Mouse (Mus musculus) layer of hippocampus, adult 11-12 months (tissue): ENCODE measurements around the gene Golga4.

Experiments used
- DNase-seq: peaks from one replicate; pipeline ENCODE4 v3.0.0; 2022; ENCODE audit warnings: low spot score

The Golga4 gene

DNA sequence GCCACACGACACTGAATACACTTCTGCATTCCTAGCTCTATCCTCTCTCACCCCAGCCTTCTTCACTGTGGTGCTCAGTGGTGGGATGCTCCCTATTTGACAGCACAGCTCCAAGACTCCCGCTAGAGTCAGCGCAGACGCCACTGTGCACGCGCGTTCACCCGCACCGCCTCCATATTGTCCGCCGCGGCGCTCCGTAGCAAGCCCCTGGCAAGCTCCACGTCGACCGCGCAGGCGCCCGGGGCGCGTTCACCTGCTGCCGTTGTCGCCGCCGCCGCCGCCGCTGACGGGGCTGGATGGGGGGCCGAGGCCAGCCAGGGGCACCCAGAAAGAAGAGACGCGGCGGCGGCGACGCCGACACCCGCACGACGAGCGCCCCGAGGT is at the start of gene Golga4:
Gene Golga4, plus strand, starts transcription at position 248 of the 384 bp plus-strand sequence.
- DNase-seq, result peak; percentile 88

DNA sequence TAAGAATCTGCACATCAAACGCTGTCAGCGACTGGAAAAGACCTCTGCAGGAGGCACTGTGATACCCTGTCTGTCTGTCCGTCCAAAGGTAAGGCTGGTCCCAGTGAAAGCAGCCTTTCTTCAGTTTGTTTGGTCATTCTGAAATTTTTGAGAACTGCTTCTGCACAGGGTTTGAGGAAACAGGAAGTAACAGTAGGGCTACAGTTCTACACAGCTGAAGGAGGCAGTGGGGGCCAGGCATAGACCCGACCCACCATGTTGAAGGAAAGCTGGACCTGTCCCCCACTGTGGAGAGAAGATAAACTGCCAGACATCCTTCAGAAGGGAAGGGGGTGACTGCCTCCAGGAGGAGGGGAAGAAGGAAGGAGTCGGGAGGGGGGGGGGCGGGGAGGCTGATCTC is 49.7 kb upstream of the Golga4 start:
- no peak for DNase-seq

DNA sequence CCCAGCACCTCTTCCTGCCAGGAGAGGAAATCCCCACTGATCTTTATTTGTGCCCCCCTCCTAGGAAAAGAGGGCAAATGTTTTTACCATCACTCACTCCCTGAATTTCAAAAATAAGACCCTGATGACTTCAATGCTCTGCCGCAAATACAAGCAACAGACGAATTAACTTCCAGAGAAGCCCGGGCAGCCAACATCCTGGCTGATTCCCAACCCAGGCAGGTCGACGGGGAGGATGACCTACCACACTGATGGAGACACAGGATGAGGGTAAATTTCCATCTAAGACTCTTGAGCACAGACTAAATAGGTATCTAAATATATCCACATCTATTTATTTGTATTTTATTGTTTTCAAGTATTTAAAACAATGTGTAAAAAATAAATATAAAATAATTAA is 48.0 kb upstream of the Golga4 start:
- DNase-seq, result no peak

DNA sequence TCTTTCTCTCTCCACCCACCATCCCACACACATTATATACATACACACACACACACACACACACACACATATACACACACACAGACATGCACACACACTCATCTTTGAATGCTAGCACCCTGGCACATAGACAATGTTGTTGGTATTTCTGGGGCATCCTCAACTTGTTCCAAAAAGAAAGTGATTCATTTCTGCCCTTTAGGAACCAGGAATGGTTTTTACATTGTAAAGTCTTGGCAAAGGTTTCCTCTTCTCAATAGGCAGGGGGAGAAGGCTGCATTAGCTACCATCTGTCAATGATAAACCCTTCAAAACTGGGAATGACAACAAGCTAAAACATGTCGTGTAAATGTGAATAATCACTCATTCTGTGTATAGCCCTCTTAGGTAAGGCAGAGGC is 42.0 kb upstream of the Golga4 start:
- DNase-seq, result no peak

DNA sequence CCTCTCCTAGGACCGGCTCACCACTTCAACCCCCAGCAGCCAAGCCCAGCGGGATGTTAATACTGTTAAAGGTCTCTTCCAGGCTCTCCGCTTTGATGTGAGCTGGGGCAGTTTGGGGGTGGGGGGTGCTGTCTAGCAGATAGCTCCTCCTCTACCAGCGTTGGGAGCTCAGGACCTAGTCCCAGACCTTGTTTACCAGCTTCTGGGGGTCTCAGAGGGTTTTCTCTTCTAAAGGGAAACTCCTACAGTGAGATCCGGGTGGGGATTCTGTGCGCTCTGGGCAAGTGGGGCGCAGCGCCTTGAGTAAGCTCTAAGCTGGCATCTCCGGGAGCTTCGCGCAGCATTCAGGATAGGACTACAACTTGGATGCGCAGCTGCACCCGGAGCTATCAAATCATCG is 37.8 kb upstream of the Golga4 start:
- DNase-seq, result no peak

DNA sequence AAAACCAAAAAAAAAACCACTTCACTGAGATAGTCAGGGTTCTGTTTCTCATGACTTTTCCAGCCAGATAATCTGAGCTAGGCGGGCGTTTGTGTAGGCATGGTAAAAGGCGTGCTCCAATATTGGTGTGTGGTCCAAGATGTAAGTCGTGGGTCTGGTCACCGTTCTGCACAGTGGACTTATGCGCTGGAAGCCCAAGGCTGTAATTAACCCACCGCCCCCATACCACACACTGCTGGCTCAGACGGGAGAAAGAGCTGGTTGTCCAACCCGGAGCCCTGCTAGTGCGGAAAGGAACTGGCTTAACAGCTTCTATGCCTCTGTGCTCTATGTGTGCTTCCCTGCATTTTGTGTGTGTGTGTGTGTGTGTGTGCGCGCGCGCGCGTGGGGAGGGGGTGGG is 36.8 kb upstream of the Golga4 start:
- no peak for DNase-seq

DNA sequence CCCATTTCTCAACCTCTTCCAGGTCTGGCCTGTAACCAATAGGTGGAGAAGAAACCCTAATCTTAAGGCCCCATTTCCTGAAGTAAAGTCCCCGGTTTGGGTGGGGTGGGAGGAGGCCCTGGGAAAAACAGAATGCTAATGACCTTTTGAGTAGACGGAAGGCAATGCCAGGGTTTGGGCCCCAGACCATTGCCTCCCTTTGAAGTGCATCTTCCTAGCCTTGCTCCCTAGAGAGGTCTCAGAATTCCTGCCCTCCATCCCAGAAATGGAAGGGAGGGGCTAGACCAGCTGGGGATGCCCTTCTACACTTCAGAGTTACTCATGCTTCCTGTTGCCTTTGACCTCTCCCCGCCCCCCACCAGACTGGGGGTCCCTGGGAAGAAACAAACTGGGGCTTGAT is 34.8 kb upstream of the Golga4 start:
- DNase-seq, result no peak

DNA sequence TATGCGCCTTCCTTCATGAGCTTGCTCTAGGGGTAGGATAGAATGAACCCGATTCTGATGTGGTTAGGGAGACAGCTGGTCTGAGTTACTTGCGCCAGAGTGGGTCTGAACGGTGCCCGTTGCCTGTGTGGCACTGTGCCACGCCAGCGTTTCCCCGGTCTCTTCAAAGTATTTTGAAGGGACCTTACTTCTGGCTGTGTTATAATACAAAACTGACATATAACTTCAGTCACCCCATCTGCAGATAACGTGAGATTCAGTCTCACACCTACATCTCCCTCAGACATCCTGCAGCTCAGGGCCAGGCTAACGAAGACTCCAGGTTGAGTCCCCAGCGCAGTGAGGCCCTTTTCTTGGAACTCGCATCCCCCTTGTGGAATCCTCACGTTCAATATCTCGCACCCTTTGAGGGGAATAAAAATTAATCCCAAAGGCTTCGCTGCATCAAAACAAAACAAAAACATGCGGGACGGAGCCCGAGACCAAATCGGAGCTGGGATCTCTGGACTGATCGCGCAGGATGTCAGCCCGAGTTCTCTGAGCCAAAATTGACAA is 29.8 kb upstream of the Golga4 start:
- DNase-seq, result no peak

DNA sequence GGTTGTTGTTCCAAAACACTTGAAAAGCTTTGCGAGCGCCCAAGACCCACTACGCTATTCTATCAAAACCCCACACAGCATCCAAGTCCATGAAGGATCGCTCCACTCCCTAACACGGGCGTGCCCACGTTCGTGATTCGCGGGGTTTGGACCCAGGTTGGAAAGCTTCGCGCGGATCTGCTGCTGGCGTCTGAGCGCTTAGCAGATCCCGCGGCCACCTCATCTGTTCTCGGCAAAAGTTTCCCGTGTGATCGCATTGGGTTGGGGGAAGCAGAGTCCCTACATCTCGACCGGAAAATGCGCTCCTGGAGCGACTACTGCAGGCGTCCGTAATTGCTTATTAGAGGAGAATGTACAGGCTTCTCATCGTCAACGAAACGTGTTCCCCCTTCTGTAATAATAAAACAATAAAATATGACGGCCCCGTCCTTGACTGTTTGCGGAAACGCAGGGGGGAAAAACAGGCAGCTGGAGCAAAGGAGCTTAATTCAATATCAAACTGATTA is 29.2 kb upstream of the Golga4 start:
- DNase-seq, result no peak

DNA sequence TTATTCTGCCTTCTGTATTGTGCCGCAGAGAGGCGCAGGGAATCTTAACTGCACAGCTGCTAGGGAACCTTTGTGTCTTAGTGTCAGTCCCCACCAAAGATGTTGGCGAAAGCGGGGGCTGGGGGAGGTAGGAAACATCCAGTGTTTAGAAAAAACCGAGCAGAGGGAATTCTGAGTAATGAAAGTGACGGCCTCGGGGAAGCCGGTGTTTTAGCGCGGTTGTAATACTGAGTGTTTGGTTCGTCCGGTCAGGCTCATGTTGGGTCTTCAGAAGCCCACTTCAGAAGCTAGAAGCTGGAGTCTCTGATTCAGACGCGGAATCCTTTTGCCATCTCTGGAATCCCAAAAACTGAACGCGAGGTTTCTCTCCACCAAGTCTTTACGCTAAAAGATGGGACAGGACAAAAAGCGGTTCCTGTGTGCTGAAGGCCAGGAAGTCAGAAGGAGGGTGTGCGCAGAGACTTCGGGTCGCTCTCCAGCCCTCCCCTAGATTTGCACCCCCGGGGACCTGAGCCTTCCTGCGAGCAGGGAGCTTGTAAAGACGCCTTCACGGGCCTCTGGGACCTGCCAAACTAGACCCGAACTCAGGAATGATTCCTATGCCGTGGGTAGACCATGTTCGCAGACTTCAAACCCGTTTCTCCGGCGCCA is 28.7 kb upstream of the Golga4 start:
- no peak for DNase-seq

DNA sequence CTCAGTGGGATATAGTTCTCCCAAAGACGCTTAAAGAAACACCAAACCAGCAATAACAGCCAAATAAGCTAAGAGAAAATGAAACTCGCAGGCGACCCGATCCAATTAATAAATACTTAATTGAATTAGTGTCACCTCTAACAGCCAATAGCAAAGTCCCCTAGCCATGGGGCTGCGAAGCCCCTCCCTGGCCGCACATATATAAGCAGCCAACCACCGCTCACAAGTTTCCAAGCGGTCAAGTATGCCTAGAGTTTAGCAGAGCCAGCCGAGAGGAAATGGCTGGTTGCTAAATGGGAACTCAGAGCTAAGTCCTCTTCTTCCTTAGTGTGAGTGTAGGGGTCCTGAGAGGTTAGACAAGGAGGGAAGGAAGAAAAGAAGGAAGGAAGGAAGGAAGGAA is 28.1 kb upstream of the Golga4 start, which contains the start of gene Eomes:
Gene Eomes, plus strand, starts transcription at position 252 of the 400 bp plus-strand sequence.
- no peak for DNase-seq

DNA sequence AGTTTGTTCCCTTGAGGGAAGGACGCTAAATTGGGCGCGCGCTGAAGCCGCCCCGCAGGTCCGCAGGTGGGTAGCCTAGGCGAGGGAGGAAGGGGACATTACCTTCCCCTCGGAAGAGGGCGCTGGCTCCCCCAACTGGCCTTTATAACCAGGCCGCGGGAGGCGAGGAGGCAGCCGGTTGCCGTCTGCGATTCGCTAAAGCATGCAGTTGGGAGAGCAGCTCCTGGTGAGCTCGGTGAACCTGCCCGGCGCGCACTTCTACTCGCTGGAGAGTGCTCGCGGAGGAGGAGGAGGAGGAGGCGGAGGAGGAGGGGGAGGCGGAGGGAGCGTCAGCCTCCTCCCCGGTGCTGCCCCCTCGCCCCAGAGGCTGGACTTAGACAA is 27.6 kb upstream of the Golga4 start:
- no peak for DNase-seq

DNA sequence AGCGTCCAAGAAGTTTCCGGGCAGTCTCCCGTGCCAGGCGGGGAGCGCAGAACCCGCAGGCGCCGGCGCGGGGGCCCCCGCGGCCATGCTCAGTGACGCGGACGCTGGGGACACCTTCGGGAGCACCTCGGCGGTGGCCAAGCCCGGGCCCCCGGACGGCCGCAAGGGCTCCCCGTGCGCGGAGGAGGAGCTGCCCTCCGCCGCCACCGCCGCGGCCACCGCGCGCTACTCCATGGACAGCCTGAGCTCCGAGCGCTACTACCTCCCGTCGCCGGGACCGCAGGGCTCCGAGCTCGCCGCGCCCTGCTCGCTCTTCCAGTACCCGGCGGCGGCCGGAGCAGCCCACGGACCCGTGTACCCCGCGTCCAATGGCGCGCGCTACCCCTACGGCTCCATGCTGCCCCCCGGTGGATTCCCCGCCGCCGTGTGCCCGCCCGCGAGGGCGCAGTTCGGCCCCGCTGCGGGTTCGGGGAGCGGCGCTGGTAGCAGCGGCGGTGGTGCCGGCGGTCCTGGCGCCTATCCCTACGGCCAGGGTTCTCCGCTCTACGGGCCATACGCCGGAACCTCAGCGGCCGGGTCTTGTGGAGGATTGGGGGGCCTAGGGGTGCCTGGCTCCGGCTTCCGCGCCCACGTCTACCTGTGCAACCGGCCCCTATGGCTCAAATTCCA is 27.1 kb upstream of the Golga4 start:
- no peak for DNase-seq

DNA sequence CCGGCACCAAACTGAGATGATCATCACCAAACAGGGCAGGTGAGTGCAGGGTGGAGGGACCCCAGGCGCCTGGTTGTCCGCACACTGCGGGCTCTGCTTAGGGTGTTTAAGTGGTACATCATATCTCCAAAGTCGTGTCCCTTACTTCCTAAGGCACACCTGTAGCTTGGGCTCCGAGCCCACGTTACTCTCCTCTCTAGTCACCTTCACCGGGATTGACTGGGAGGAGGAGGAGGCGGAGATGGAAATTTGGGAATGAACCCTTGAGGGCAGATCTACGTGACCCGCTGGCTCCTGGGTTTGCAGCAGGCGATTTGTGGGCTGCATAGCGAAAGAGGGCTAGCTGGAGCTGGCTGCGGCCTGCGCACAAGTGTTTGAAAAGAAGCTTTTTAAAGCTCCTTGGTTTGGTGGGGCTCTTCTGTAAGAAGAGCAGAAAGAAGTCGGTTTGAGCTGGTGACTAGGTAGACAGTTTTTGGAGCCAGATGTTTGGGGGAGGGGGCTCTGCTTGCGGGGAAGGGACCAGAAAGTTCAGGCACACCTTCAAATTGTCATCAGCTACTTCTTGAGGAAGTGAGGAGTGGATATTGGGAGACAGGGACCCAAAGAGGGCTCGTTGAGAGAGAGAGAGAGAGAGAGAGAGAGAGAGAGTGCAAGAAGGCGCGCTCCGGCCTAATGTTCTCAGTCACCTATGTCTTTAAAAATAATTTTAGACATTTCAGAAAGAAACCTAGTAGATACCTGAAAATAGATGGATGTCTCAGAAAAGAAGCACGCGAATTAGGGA is 26.4 kb upstream of the Golga4 start:
- DNase-seq, result no peak

DNA sequence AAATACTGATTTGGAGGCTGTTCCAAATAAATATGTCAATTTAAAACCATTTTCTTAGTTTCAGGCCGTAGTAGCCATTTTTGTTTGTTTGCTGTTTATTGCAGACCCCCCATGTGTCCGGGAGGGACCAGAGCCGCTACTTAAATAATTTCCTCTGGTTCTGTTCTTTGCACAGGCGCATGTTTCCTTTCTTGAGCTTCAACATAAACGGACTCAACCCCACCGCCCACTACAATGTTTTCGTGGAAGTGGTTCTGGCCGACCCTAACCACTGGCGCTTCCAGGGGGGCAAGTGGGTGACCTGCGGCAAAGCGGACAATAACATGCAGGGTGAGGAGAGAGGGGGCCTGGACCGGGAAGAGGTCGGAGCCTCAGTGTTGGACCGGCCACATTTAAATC is 25.8 kb upstream of the Golga4 start:
- no peak for DNase-seq

DNA sequence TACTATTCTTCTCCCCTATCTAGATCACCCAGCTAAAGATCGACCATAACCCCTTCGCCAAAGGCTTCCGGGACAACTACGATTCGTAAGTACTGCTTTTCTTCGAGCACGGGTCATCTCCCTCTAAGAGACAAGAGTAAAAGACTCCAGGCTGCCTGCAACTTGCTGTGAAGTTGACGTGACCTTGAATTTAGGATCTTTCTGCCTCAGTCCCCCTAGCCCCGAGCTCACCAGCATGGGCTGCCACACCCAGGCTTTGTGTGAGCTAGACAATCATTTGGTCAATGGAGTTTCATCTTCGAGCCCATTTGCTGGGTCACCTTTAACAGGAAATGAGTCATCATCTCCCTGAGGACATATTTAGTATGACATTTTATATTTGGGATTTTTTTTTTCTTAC is 23.9 kb upstream of the Golga4 start:
- DNase-seq, result no peak

DNA sequence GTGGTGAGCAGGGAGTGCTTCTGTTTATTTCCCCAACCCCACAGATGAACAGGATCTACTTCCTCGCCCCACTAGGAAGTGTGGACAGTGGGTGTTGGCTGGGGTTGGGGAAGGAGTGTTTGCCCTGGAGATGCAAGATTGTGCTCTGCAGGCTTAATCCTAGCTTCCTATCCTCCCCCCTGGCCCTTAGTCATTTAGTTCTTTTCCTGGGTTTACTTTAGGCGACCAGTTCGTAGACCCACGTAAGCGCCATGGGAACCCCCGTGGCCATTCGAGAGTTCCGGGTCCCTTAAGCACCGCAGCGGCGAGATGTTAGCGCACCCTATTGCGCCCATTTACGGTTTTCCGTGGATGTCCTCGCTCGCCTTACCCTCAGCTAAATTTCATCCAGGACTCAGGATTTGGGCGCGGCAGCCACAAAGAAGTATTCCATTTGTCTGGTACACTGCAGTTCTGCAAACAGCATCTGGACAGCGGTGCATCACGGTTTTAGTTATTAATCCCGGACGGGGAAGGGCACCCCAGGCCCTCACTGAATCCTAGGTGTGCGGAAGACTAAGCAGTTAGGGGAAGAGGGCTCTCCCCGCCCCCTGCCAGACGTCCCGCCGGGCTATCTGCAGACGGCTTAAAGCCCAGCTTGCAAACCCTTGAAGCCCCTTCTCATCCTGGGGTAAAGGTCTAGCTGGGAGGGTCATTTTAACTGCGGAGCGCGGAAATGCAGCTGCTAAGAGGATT is 19.5 kb upstream of the Golga4 start:
- DNase-seq, result no peak

DNA sequence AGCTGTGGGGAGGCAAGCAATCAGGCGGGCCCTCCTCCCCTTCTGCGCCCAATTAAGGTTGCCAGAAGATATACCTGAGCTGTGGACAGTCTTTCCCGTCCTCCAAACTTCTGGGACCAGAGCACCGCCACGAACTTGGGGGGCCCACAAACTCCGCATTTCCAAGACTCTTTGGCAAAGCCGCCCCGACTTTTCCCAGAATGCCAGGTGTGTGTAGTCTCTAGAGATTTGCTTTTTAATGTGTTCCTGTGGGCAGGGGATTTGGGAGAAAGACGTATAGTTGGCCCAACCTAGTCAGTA is 19.0 kb upstream of the Golga4 start:
- DNase-seq, result no peak

DNA sequence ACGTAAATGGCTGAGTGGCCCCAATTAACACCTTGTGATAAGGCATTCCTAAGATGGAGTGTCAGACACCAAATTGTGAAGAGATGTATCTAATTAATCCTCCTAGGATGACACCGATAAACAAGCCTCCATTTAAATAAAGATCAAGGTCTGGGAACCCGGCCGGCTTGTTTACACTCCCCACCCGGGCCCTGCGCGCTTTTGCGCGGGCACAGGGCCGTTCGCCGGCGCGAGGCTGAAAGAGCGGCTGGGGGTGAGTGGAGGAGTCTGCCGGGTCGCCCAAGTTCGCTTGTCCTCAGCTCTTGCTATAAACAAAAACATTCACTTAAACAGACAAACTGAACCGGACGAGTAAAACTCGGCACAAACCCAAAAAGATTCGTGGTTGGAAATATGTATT is 18.4 kb upstream of the Golga4 start:
- DNase-seq, result no peak

DNA sequence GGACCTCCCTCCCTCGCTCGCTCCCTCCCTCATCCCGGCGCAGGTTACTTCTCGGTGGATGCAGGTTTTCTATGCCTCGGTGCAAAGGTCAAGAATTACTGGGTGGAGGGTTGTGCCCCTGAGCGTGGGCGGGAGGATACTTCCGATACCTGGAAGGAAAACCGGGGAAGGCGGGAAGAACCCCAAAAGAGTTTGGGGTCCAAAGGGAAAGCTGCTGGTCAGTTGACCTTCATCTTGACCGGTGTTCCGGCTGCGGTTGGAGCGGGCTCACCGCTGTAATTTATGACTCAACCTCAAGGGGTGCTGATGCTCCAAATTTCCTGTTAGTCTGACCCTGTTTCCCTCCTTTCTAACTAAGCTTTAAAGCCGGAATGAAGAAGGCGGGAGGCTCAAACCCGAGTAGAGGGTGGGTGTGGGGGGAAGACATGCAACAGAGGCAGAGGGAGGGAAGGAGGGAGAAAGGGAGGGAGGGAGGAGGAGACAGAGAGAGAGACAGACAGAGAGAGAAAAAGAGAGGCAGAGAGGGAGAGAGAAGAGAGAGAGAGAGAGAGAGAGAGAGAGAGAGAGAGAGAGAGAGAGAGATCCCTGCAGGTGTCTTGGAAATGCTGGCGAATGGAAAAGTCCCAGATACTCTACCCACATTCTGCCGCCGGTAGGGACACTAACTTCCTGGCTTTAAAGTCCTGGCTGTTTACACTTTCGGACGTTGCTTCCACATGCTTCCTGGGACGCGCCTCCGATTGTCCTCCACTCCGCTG is 17.8 kb upstream of the Golga4 start:
- DNase-seq, result no peak

DNA sequence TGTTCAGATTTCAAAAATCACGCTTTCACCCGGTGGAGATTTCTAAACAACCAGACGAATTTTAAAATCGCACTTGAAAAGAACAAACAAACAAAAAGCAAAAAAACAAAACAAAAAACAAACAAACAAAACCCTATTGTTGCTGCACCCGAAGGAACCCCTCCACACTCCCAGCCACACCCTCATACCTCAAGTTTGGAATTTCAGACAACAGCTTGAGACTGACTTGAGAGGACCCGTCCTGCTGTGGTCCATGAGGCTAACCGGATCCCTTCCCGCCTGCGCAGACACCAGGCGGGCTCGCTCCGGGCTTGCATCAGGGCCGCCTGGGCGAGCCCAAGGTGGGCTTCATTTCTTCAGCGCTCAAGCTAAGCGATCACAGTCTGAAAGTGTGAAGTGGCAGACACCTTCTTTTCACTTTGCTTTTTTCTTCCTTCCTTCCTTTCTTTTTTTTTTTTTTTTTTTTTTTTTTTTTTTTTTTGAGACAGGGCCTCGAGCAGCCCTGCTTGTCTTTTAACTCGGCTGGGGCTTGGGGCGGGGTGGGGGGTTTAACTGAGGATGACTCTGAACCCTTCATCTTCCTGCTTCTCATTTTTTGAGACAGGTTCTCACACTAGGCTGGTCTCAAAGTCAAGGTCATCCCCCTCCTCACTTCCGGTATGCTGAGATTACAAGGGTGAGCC is 17.0 kb upstream of the Golga4 start:
- no peak for DNase-seq
